Mouse (Mus musculus) spleen, postnatal 10 days (tissue): ENCODE data around the gene Zmym5.
A peak's percentile ranks its signal among the peaks of the same experiment; 100 is the strongest.
"Not testable (repeated sequence)": the region's sequence is repeated elsewhere in the genome, so short reads cannot be mapped to it uniquely, and the experiment has no call there.

ENCODE experiments used
- DNase-seq, 2 experiments: peaks; one replicate each; pipeline ENCODE4 v3.0.0; 2021 to 2022; ENCODE audit warnings: low spot score in 2 of 2

Zmym5 gene

DNA sequence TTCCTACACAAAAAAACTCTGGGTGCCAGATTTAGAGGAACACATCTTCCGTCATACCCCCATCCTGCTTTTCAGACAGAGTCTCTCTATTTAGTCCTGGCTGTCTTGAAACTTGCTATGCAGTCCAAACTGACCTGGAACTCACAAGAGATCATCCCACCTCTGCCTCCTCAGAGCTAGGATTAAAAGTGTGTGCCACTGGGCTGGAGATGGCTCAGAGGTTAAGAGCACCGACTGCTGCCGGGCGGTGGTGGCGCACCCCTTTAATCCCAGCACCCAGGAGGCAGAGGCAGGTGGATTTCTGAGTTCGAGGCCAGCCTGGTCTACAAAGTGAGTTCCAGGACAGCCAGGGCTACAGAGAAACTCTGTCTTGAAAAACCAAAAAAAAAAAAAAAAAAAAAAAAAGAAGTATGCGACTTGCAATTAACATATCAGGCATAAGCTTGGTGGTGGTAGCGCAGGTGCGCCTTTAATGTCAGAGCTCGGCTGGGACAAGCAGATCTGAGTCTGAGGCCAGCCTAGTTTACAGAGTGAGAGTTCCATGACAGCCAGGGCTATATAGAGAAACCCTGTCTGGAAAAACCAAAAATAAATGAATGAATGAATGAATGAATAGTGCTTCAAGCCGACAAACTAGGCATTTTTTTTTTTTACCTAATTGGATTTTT is 34.8 kb downstream of the Zmym5 start:
- DNase-seq: peak; percentile 19 to 48

DNA sequence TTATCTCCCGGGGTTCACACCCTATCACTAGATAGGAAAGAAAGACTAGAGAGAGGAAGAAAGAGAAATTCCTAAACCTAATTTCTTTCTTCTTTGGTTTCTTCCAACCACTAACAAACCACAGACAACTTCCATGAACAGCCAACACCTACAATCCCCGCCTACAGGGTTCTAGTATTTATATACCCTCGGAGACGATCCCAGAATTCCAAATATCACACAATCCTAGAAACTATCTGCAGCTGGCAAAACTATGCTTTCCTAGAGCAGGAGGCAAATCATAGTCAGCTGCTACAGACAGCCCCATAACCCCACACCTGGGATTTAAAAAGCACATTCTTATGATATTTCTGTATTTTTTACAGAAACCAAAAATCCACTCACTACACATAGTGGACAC is 36.1 kb downstream of the Zmym5 start:
- DNase-seq: no peak

DNA sequence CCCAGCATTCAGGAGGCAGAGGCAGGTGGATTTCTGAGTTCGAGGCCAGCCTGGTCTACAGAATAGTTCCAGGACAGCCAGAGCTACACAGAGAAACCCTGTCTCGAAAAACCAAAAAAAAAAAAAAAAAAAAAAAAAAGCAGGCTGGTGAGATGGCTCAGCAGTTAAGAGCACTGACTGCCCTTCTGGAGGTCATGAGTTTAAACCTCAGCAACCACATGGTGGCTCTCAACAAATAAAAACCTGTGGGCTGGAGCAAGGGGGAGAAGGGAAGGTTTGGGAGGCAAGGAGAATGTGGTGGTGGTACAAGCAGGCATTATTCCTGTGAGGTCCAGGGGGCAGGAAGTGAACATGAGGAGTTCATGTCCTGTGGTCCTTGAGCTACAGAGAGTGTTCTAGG is 45.1 kb downstream of the Zmym5 start:
- DNase-seq: not testable (repeated sequence)

DNA sequence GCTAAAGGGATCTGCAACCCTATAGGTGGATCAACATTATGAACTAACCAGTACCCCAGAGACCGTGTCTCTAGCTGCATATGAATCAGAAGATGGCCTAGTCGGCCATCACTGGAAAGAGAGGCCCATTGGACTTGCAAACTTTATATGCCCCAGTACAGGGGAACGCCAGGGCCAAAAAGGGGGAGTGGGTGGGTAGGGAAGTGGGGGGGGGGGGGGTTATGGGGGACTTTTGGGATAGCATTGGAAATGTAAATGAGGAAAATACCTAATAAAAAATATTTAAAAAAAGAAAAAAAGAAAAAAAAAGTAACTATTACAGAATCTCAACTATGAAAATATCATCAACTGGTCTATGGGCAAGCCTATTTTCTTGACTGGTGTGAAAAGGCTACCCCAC is 46.4 kb downstream of the Zmym5 start:
- not testable (repeated sequence) for DNase-seq

DNA sequence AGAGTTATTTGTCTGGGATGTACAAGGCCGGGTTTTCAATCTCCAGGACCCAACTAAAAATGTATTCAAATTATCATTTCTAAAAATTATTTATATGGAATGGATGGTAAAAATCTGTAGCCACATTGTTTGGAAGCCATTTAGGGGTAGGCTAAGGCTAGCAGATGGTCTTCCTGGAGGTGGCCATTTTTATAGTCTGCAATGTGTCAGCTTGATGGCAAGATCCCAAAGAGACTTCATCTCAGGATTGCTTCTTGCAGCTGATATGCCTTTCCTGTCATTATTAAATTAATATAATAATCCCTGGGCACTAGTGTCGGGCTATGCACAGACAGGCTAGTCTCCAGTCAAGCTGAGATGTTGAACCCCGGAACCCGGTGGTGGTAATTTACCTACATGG is 60.2 kb downstream of the Zmym5 start:
- DNase-seq: no peak
